Mouse (Mus musculus): Measurements from ENCODE around the gene Optn. TPM values are rescaled to one million over a fixed set of nuclear protein-coding genes. Genes with fewer than 3 reads are reported as not detected.

Gene Optn
- total RNA-seq, 2 experiments from 2014 or later = 4.1 to 9.1 TPM

- no peak for ATAC-seq (ENCODE audit: poor library complexity, severe bottlenecking)
These were observed 69.4 kb downstream of the Optn start for GRCm38 (mm10) chr2:4994436-4994835.

GRCm38 (mm10) chr2:4993584-4993983, 70.3 kb downstream of the Optn start:
- no peak for ATAC-seq (ENCODE audit: poor library complexity, severe bottlenecking)

GRCm38 (mm10) chr2:4988826-4989424, 74.9 kb downstream of the Optn start:
- peak; percentile 72 for ATAC-seq (ENCODE audit: poor library complexity, severe bottlenecking)

GRCm38 (mm10) chr2:4987388-4988180, 76.3 kb downstream of the Optn start:
- ATAC-seq (ENCODE audit: poor library complexity, severe bottlenecking) = no peak

- ATAC-seq (ENCODE audit: poor library complexity, severe bottlenecking) = no peak
These were observed 77.1 kb downstream of the Optn start for GRCm38 (mm10) chr2:4986798-4987197.

GRCm38 (mm10) chr2:4985000-4985399, 78.9 kb downstream of the Optn start:
- ATAC-seq (ENCODE audit: poor library complexity, severe bottlenecking) = no peak

- ATAC-seq (ENCODE audit: poor library complexity, severe bottlenecking) = no peak
These were observed 79.9 kb downstream of the Optn start for GRCm38 (mm10) chr2:4983987-4984386.

GRCm38 (mm10) chr2:4978091-4978490, 85.8 kb downstream of the Optn start:
- no peak for ATAC-seq (ENCODE audit: poor library complexity, severe bottlenecking)

- ATAC-seq (ENCODE audit: poor library complexity, severe bottlenecking) = no peak
These were observed 88.0 kb downstream of the Optn start, which contains the start of gene Ucma for GRCm38 (mm10) chr2:4975807-4976206. Ucma (plus strand) TSS chr2:4976122.

Other genes starting within 250 kb of the Optn start
- gene Sephs1, start 182.5 kb downstream of the Optn start, total RNA-seq (2015) = 24.1 and 25.3 TPM in 2 replicates
- gene Sephs1, start 182.5 kb downstream of the Optn start, total RNA-seq (2017) = 31.8 and 34.9 TPM in 2 replicates
- 94.4 and 104 TPM in 2 replicates for gene Phyh, start 145.0 kb downstream of the Optn start, total RNA-seq (2015)
- 48.1 and 59.6 TPM in 2 replicates for gene Phyh, start 145.0 kb downstream of the Optn start, total RNA-seq (2017)
- not detected in 2 replicates for gene Ucma, start 87.9 kb downstream of the Optn start, total RNA-seq (2015)
- gene Ucma, start 87.9 kb downstream of the Optn start, total RNA-seq (2017) = not detected in 2 replicates
- 41.3 and 46.0 TPM in 2 replicates for gene Mcm10, start 51.3 kb downstream of the Optn start, total RNA-seq (2015)
- gene Mcm10, start 51.3 kb downstream of the Optn start, total RNA-seq (2017) = 63.7 and 64.7 TPM in 2 replicates
- gene Ccdc3, start 73.7 kb upstream of the Optn start, total RNA-seq (2015) = not detected in 2 replicates
- not detected in 2 replicates for gene Ccdc3, start 73.7 kb upstream of the Optn start, total RNA-seq (2017)

All from megakaryocyte, adult 5-6 weeks (primary cell).